Mouse (Mus musculus) effector memory CD4-positive, alpha-beta T cell, adult 7 months (primary cell): ENCODE measurements around the gene Gm7849. TPM values are rescaled to one million over a fixed set of nuclear protein-coding genes. Genes with fewer than 3 reads are reported as not detected.

Source experiments
- polyA plus RNA-seq: library from polyadenylated mRNA; unstranded; fragments of 100-300 nt; shearing (Covaris generic); gene quantifications from one replicate; pipeline ENCODE4 v1.2.1, GENCODE M21; 2017

Gene Gm7849
- not detected for polyA plus RNA-seq

GRCm38 (mm10) chr8:21456460-21456859 is at the start of gene Gm7849:
Gene Gm7849 (minus strand): TSS chr8:21456560.

GRCm38 (mm10) chr8:21427111-21427510 is 29.2 kb downstream of the Gm7849 start, which contains the start of gene Defa36:
Gene Defa36 (plus strand): TSS chr8:21427411.

Other genes starting within 250 kb of the Gm7849 start
- gene Gm15292, start 206.8 kb downstream of the Gm7849 start, polyA plus RNA-seq = not detected
- not detected for gene Defa27, start 141.0 kb downstream of the Gm7849 start, polyA plus RNA-seq
- gene Defa29, start 129.5 kb downstream of the Gm7849 start, polyA plus RNA-seq = not detected
- not detected for gene Defa2, start 78.0 kb downstream of the Gm7849 start, polyA plus RNA-seq
- gene Defa33, start 64.7 kb downstream of the Gm7849 start, polyA plus RNA-seq = not detected
- gene Defa36, start 29.1 kb downstream of the Gm7849 start, polyA plus RNA-seq = not detected
- gene Defa20, start 52.7 kb upstream of the Gm7849 start, polyA plus RNA-seq = not detected
- not detected for gene Defa32, start 72.5 kb upstream of the Gm7849 start, polyA plus RNA-seq
- gene Defa37, start 108.8 kb upstream of the Gm7849 start, polyA plus RNA-seq = not detected
- gene Defa28, start 126.4 kb upstream of the Gm7849 start, polyA plus RNA-seq = not detected
- gene Gm7861, start 137.9 kb upstream of the Gm7849 start, polyA plus RNA-seq = not detected
- not detected for gene Defa26, start 161.6 kb upstream of the Gm7849 start, polyA plus RNA-seq
- not detected for gene Defa17, start 199.2 kb upstream of the Gm7849 start, polyA plus RNA-seq
- gene Defa34, start 209.2 kb upstream of the Gm7849 start, polyA plus RNA-seq = not detected
- not detected for gene AY761184, start 247.1 kb upstream of the Gm7849 start, polyA plus RNA-seq